Mouse (Mus musculus) heart, embryonic 15.5 days (tissue): Measurements from ENCODE around the gene Gas2l1. TPM values are rescaled to one million over a fixed set of nuclear protein-coding genes. Genes with fewer than 3 reads are reported as not detected.
"Not testable (repeated sequence)": the region's sequence is repeated elsewhere in the genome, so short reads cannot be mapped to it uniquely, and the experiment has no call there.

Source experiments
- ATAC-seq: fragments of 200-750 bp; cut with Nextera tagmentation; replicated peaks from 2 replicates; pipeline ENCODE4 v1.8.0; 2017; ENCODE audit warnings: low read depth, moderate TSS enrichment; ENCODE audit not compliant: insufficient number of reproducible peaks, insufficient read depth, low FRiP score
- H3K27ac ChIP-seq: fragments of 300-500 bp; sonication (generic); 2 replicates; pipeline ENCODE4 v1.5.1; 2015; ENCODE audit warnings: mild to moderate bottlenecking, inconsistent platforms
- H3K27me3 ChIP-seq: fragments of 300-500 bp; sonication (generic); 2 replicates; pipeline ENCODE4 v1.6.1; 2015; ENCODE audit warnings: inconsistent platforms
- H3K36me3 ChIP-seq: fragments of 300-500 bp; sonication (generic); 2 replicates; pipeline ENCODE4 v1.6.1; 2015; ENCODE audit warnings: mild to moderate bottlenecking, inconsistent platforms
- H3K4me1 ChIP-seq: fragments of 300-500 bp; sonication (generic); replicated peaks from 2 replicates; pipeline ENCODE4 v1.6.1; 2015; ENCODE audit warnings: inconsistent platforms
- H3K4me2 ChIP-seq: fragments of 300-500 bp; sonication (generic); 2 replicates; pipeline ENCODE4 v1.6.1; 2015; ENCODE audit warnings: inconsistent platforms, mild to moderate bottlenecking, moderate library complexity
- H3K4me3 ChIP-seq: fragments of 300-500 bp; sonication (generic); 2 replicates; pipeline ENCODE4 v1.5.1; 2015; ENCODE audit warnings: mild to moderate bottlenecking, inconsistent platforms
- H3K9ac ChIP-seq: fragments of 300-500 bp; sonication (generic); 2 replicates; pipeline ENCODE4 v1.6.1; 2015; ENCODE audit warnings: mild to moderate bottlenecking, inconsistent platforms
- H3K9me3 ChIP-seq: fragments of 300-500 bp; sonication (generic); replicated peaks from 2 replicates; pipeline ENCODE4 v1.6.1; 2016; ENCODE audit warnings: inconsistent platforms
- whole genome bisulfite sequencing: fragments of 180-500 bp; shearing (Covaris S2); methylation state at CpG from one replicate; pipeline ENCODE4 v1.1.7; 2015; ENCODE audit warnings: mixed read lengths; 5-methylcytosine and 5-hydroxymethylcytosine counted together
- polyA plus RNA-seq: library from polyadenylated mRNA; unstranded; fragments of >200 nt; fragmentation: Nextera tagmentation; extraction: Ambion mirVana; gene quantifications from 2 replicates; pipeline ENCODE4 v1.2.1, GENCODE M21; 2015

The Gas2l1 gene
- polyA plus RNA-seq, 1 experiment from 2014 or later, result 19.4 TPM

DNA sequence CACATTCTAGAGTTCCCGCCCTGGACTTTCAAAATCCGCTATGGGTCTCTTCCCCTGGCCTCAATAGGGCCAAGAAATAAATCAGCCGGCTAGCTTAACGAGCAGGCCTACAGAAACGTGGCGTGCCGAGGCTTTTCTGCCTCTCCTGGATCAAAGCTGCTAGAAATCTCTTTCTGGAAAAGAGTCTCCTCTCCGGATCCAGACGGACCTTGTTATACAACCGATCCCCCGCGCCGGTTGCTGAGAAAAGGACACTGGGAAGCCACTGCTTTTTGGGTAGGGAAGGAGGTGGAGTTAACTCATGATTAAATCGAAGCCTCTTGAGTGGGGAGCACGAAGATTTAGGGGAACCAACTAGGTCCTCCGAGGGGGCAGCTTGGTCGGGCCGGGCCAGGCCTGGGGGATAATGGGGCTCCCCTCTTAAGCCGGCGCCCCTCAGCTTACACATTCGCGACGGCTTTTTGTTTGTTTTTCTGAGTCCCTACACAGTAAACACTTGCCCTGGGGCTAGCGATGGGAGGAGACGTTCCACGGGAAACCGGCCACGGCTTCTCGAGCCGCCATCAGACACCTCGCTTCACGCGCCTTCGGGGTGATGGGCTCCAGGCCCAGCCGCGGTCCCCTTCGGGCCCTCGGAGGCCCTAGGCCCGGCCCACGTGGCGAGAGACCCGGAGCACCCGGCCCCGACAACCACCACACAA is 33.1 kb upstream of the Gas2l1 start:
- H3K4me2 ChIP-seq, result peak overlapping the region; percentile 78
- no peaks in the 10 kb centered on the region; the same call in 1 of the 2 replicates for H3K36me3 ChIP-seq
- peaks cover 27% of the 10 kb centered on the region for H3K4me1 ChIP-seq
- H3K4me3 ChIP-seq, result peak overlapping the region; percentile 97
- under 1% methylated on average over 44 of the region's 44 CpGs for WGBS
- H3K9ac ChIP-seq, result peak overlapping the region; percentile 97
- H3K27ac ChIP-seq, result peak overlapping the region; percentile 98
- H3K9me3 ChIP-seq, result no peaks in the 10 kb centered on the region
- H3K27me3 ChIP-seq, result no peaks in the 10 kb centered on the region
- ATAC-seq, result no peak; the same call in 1 of the 2 replicates

DNA sequence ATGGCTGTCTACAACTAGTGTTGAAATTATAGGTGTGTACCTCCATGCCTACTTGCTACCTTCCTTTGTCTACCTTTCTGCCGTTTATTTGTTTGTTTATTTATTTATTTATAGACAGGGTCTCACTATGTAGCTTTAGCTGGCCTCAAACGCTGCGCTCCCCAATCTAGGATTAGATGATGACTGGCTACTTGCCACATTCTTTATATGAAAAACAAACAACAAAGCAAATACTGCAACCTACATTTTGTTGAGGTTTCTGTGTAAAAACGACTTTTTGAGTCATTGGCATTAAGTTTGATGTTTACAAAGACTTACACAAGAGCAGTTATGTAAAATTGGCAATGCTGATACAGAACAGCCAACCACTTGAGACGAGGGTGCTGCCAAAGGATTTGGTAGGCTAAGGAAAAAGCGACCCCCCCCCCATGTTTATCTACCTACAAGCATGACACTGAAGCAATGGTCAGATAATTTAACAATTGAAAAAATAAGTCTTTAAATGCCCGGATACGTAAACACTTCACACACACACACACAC is 31.4 kb upstream of the Gas2l1 start:
- Histone ChIP-seq H3K27ac (no peak overlapping the region), H3K36me3 (peaks cover 11% of the 10 kb centered on the region), H3K9ac (peak overlapping the region; percentile 97; the same call in 1 of the 2 replicates), H3K4me1 (peaks cover 27% of the 10 kb centered on the region), H3K27me3 (no peaks in the 10 kb centered on the region), H3K4me2 (peak overlapping the region; percentile 78), H3K9me3 (no peaks in the 10 kb centered on the region), H3K4me3 (peak overlapping the region; percentile 97)
- 46% methylated on average over 8 of the region's 8 CpGs for WGBS
- ATAC-seq, result no peak

DNA sequence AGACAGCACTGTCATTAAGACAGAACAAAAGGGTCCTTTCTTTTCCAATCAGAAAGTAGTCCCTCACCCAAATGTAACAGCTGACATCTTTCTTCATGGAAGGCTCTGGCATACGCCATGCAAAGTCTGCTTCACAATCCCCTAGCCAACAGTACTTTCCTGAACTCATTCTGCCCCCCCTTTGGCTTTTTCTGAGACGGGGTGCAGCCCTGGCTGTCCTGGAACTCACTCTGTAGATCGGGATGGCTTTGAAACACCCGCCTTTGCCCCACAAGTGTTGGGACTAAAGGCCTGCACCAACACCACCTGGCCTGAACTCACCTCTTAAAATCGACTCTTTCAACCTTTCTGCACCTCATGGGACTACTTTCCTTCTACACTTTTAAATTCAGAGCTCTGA is 30.8 kb upstream of the Gas2l1 start:
- H3K4me1 ChIP-seq, result peaks cover 27% of the 10 kb centered on the region
- H3K27me3 ChIP-seq, result no peaks in the 10 kb centered on the region
- H3K4me3 ChIP-seq, result peak overlapping the region; percentile 1; the same call in 1 of the 2 replicates
- H3K36me3 ChIP-seq, result peaks cover 16% of the 10 kb centered on the region
- no peak overlapping the region for H3K27ac ChIP-seq
- no peak overlapping the region for H3K9ac ChIP-seq
- 68% methylated on average over 5 of the region's 5 CpGs for WGBS
- no peaks in the 10 kb centered on the region for H3K9me3 ChIP-seq
- H3K4me2 ChIP-seq, result no peak overlapping the region
- no peak for ATAC-seq

DNA sequence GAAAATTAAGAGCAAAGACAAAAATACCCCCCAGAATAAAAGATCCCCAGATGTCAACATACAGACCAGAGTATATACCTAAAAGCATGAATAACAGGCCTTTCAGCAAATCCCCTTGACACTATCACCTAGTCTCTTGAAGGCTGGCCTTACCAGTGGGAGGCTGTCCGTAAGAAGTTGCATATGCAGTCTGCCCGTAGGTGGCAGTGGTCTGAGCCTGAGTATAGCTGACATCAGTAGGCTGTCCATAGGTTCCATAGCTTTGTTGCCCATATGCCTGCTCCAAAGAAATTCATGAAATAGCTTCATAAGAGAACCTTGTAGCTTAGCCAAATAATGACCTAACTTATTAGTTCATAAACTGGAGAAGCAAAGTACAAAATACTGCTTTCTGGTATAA is 26.6 kb upstream of the Gas2l1 start:
- Histone ChIP-seq H3K36me3 (peaks cover 54% of the 10 kb centered on the region), H3K4me3 (no peak overlapping the region), H3K27me3 (no peaks in the 10 kb centered on the region), H3K4me1 (peaks cover 12% of the 10 kb centered on the region), H3K9me3 (no peaks in the 10 kb centered on the region), H3K9ac (no peak overlapping the region), H3K27ac (no peak overlapping the region), H3K4me2 (no peak overlapping the region)
- 36% methylated on average over 2 of the region's 2 CpGs for WGBS
- ATAC-seq, result no peak

DNA sequence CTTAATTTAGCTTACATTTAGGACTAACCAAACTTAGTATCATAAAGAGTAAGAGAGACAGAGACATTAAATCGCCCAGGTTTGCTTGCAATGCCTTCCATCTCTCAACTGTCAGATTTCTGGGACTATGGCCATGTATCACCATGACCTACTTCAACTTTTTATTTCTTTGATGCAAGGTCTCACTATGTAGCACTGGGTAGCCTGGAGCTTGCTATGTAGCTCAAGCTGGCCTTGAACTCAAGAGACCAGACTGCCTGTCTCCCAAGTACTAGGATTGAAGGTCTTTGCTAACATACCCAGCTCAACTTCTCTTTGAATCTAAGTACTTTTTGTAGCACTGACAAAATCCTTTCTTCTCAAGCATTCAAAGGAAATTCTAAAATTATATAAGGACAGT is 24.0 kb upstream of the Gas2l1 start:
- 96% methylated on average over 1 of the region's 1 CpGs for WGBS
- no peaks in the 10 kb centered on the region for H3K4me1 ChIP-seq
- H3K4me3 ChIP-seq, result no peak overlapping the region
- no peak for ATAC-seq
- no peaks in the 10 kb centered on the region for H3K27me3 ChIP-seq
- no peak overlapping the region for H3K27ac ChIP-seq
- H3K9ac ChIP-seq, result no peak overlapping the region
- H3K9me3 ChIP-seq, result no peaks in the 10 kb centered on the region
- peaks cover 80% of the 10 kb centered on the region for H3K36me3 ChIP-seq
- H3K4me2 ChIP-seq, result no peak overlapping the region

DNA sequence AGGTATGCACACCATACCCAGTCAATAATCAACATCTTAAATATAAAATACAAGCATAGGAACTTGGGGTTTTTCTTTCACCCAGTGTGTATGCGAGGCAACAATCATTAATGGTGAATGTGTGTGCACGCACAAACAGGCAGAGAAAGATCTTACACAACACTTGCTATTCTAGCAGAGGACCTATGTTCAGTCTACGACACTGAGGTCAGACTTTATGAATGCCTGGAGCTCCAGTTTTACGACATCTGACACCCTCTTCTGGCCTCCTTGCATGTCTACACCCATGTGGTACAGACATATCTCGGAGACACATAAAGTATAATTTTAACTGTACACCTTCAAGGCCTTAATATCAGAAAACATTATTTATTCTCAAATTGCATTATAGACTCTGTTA is 11.7 kb upstream of the Gas2l1 start:
- not testable (repeated sequence) for ATAC-seq, H3K27me3 ChIP-seq
- peaks cover 73% of the 10 kb centered on the region for H3K36me3 ChIP-seq

DNA sequence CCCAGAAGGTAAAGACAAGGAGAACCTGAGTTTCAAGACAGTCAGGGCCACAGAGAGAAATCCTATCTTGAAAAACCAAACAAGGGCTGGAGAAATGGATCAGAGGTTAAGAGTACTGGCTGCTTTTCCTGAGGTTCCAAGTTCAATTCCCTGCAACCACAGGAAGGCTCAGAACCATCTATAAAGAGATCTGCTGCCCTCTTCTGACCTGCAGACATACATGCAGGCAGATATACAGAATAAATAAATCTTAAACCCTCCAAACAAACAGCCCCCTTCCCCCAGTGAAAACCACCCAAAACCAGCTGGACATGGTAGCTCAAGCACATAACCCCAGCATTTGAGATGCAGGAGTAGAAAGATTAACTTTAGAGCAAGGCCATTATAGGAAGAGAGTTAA is 10.6 kb upstream of the Gas2l1 start:
- H3K4me1 ChIP-seq, result no peaks in the 10 kb centered on the region
- H3K27me3 ChIP-seq, result no peaks in the 10 kb centered on the region
- H3K4me2 ChIP-seq, result no peak overlapping the region
- no peak for ATAC-seq
- H3K36me3 ChIP-seq, result peaks cover 77% of the 10 kb centered on the region
- no peak overlapping the region for H3K27ac ChIP-seq
- no peaks in the 10 kb centered on the region for H3K9me3 ChIP-seq
- no peak overlapping the region for H3K9ac ChIP-seq
- no peak overlapping the region for H3K4me3 ChIP-seq

More for the DNA sequence above, 11.7 kb upstream of the Gas2l1 start:
- H3K4me2 ChIP-seq, H3K9me3 ChIP-seq, H3K4me1 ChIP-seq, H3K27ac ChIP-seq, H3K4me3 ChIP-seq, H3K9ac ChIP-seq: not testable (repeated sequence)
- WGBS, result 77% methylated on average over 4 of the region's 5 CpGs

DNA sequence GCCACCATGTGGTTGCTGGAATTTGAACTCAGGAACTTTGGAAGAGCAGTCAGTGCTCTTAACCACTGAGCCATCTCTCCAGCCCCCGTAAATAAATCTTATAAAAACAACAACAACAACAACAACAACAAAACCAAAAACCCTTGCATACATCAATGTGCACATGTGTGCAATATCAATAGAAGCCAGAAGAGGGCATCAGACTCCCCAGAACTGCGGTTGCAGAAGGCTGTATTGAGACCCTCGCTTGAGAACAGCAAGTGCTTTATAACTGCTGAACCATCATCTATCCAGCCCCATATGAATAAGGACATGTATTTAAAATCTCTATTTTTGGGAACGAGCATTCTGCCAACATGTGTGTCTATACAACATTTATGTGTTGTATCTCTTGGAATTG is 9.8 kb upstream of the Gas2l1 start:
- no peak overlapping the region for H3K4me2 ChIP-seq
- H3K4me1 ChIP-seq, result no peaks in the 10 kb centered on the region
- ATAC-seq, result no peak
- no peak overlapping the region for H3K27ac ChIP-seq
- H3K9ac ChIP-seq, result no peak overlapping the region
- peaks cover 80% of the 10 kb centered on the region for H3K36me3 ChIP-seq
- H3K27me3 ChIP-seq, result no peaks in the 10 kb centered on the region
- 79% methylated on average over 4 of the region's 4 CpGs for WGBS
- H3K4me3 ChIP-seq, result no peak overlapping the region
- H3K9me3 ChIP-seq, result no peaks in the 10 kb centered on the region

DNA sequence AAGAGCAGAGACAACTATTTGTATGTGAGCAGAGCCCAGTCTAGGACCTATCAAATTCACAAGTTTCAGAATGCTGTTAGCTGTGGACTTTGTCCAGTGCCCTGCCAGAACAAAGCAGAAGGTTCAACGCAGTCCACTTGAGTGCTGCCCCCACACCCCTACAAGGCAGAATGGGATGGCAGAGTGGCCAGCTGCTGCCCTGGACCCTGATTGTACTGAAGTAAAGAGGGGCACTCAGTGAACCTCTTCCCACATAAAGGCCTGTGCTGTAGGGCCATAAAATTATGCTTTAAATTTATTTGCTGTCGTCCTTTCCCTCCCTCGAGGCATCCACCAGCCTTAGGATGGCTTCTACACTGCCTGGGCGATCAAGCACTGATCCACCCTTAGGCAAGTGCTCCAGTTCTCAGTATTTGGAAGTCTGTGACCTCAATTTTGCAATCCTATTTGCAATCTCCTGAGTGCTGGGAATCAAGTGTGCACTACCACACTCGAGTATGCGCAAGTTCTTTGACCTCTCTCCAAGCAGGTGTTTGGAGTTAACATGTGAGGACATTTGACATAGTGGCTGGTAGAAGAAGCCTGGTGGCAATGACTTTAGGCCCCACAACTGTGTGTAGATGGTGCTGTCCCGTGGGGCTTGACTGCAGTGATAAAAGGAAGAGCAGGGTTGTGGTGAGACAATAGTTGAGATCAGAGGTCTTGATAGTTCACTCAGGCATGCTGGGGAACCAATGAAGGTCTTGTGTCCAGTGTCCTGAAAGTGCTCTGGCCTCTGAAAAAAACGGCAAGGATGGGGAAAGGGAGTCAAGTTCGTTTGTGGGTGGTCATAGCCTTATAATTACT is 3.2 kb upstream of the Gas2l1 start:
- H3K9ac ChIP-seq, result no peak overlapping the region
- no peak overlapping the region for H3K27ac ChIP-seq
- H3K4me1 ChIP-seq, result peaks cover 16% of the 10 kb centered on the region
- no peak for ATAC-seq
- WGBS, result 82% methylated on average over 9 of the region's 9 CpGs
- H3K9me3 ChIP-seq, result no peaks in the 10 kb centered on the region
- H3K4me3 ChIP-seq, result no peak overlapping the region
- peaks cover 55% of the 10 kb centered on the region for H3K36me3 ChIP-seq
- no peak overlapping the region for H3K4me2 ChIP-seq
- peaks cover 3% of the 10 kb centered on the region; the same call in 1 of the 2 replicates for H3K27me3 ChIP-seq

DNA sequence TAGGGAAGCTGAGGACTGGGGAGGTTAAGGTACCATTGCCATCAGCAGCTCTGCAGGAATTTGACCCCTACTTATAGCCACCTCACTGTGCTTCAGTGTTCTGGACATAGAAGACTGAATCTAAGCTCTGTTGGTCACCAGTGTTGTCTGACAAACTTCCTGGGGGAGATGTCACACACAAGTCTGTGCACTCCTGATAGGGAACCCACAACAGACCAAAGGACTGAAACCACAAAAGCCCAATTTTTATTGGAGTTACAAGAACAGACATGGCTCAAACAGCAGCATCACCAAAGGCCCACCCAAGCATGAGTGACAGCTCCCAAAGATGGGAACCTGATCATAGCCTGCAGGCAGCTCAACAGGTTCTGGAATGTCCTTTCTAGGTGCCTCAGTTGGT is 1.9 kb upstream of the Gas2l1 start:
- Histone ChIP-seq H3K27me3 (peaks cover 14% of the 10 kb centered on the region), H3K36me3 (peaks cover 42% of the 10 kb centered on the region), H3K9ac (no peak overlapping the region), H3K4me1 (peaks cover 29% of the 10 kb centered on the region), H3K27ac (no peak overlapping the region), H3K9me3 (no peaks in the 10 kb centered on the region), H3K4me3 (no peak overlapping the region), H3K4me2 (no peak overlapping the region)
- ATAC-seq, result no peak

DNA sequence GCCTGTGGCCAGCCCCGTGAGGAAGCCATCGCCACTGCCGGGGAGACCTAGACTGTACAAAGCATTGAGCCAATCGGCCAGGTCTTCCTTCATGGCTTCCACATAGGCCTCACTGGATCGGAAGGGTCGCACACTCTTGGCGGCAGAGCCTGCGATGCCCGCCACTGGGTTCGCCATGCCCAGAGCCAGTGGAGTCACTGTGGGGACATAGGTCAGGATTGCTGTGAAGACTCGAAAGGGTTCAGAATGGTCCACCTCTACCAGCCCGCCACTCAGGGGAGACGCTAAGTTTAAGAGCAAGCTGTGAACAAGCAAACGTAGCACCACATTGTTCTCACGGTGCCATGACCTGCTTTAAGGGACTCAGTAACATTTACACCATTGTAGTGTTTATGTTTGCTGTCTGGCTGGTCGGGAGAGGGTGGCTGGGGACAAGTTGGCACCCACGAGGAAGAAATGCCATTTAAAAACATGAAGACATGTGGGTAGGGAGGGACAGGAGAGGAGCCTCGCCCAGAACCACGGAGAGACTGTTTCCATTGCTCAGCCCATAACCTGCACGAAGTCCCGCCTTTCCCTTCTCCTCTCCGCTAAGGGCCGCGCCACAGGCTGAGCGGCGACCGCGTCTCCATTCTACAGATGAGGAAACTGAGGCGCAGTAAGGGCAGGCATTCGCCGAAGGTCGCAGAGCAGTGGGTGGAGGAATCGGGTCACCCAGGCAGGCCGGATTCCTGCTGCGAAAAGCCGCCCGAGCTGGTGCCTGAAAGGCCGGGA is 658 bp downstream of the Gas2l1 start:
- ATAC-seq, result no peak
- Histone ChIP-seq H3K9ac (peak overlapping the region; percentile 74), H3K4me1 (peaks cover 47% of the 10 kb centered on the region), H3K36me3 (peaks cover 18% of the 10 kb centered on the region), H3K27me3 (peaks cover 40% of the 10 kb centered on the region), H3K4me2 (peak overlapping the region; percentile 95), H3K27ac (peak overlapping the region; percentile 47), H3K4me3 (peak overlapping the region; percentile 69), H3K9me3 (no peaks in the 10 kb centered on the region)
- 17% methylated on average over 38 of the region's 38 CpGs for WGBS
